Mouse (Mus musculus) limb, embryonic 12.5 days (tissue): ENCODE measurements around the gene Sh3glb1. TPM values are rescaled to one million over a fixed set of nuclear protein-coding genes. Genes with fewer than 3 reads are reported as not detected.

Source experiments
- ATAC-seq: fragments of 200-750 bp; cut with Nextera tagmentation; 2 replicates; pipeline ENCODE4 v1.8.0; 2017; ENCODE audit warnings: low read depth, moderate TSS enrichment; ENCODE audit not compliant: insufficient number of reproducible peaks, insufficient read depth, low FRiP score, low TSS enrichment
- H3K27ac ChIP-seq: fragments of 300-500 bp; sonication (generic); 2 replicates; pipeline ENCODE4 v1.5.1; 2016; ENCODE audit warnings: mild to moderate bottlenecking, moderate library complexity
- H3K27me3 ChIP-seq: fragments of 300-500 bp; sonication (generic); 2 replicates; pipeline ENCODE4 v1.6.1; 2016; ENCODE audit warnings: mild to moderate bottlenecking, moderate library complexity
- H3K36me3 ChIP-seq: fragments of 300-500 bp; sonication (generic); 2 replicates; pipeline ENCODE4 v1.6.1; 2016; ENCODE audit warnings: mild to moderate bottlenecking, moderate library complexity
- H3K4me1 ChIP-seq: fragments of 300-500 bp; sonication (generic); replicated peaks from 2 replicates; pipeline ENCODE4 v1.6.1; 2016
- H3K4me2 ChIP-seq: fragments of 300-500 bp; sonication (generic); 2 replicates; pipeline ENCODE4 v1.6.1; 2016; ENCODE audit warnings: mild to moderate bottlenecking, moderate library complexity
- H3K4me3 ChIP-seq: fragments of 300-500 bp; sonication (generic); replicated peaks from 2 replicates; pipeline ENCODE4 v1.5.1; 2016; ENCODE audit warnings: mild to moderate bottlenecking
- H3K9ac ChIP-seq: fragments of 300-500 bp; sonication (generic); replicated peaks from 2 replicates; pipeline ENCODE4 v1.6.1; 2016; ENCODE audit warnings: mild to moderate bottlenecking, moderate library complexity
- H3K9me3 ChIP-seq: fragments of 300-500 bp; sonication (generic); 2 replicates; pipeline ENCODE4 v1.6.1; 2016; ENCODE audit warnings: mild to moderate bottlenecking, moderate library complexity
- WGBS: fragments of 180-500 bp; shearing (Covaris S2); methylation state at CpG from one replicate; pipeline ENCODE4 v1.1.7; 2016; 5-methylcytosine and 5-hydroxymethylcytosine counted together
- polyA plus RNA-seq: library from polyadenylated mRNA; unstranded; fragments of >200 nt; fragmentation: Nextera tagmentation; extraction: Ambion mirVana; gene quantifications from 2 replicates; pipeline ENCODE4 v1.2.1, GENCODE M21; 2016

Sh3glb1 gene
- polyA plus RNA-seq, 1 experiment from 2014 or later: 101 TPM

DNA sequence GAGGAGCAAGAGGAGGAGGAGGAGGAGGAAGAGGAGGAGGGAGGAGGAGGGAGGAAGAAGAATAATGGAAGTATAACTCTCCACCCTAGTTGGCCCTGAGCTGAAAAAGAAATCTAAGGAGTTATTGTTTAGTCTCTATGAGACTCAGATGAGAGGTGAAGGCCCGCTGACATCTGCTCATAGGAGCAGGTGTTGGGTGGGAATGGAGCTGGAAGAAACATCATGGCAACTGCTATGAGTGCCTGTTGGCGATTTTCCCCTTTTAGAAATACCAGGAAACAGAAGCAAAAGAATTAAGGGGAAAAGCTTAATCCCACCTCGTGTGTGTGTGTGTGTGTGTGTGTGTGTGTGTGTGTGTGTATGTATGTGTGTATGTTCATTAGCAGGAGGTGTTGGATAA is 80.7 kb downstream of the Sh3glb1 start:
- no peak for ATAC-seq
- H3K9me3 ChIP-seq: no peaks in the 10 kb centered on the region
- H3K4me1 ChIP-seq: peaks cover 11% of the 10 kb centered on the region
- H3K4me3 ChIP-seq: no peak overlapping the region
- H3K36me3 ChIP-seq: no peaks in the 10 kb centered on the region
- H3K4me2 ChIP-seq: no peak overlapping the region
- H3K9ac ChIP-seq: no peak overlapping the region
- 0 out of 2 replicates have a peak, but pooled peaks cover 3% of the 10 kb centered on the region for H3K27me3 ChIP-seq
- 70% methylated on average over 3 of the region's 3 CpGs for WGBS
- no peak overlapping the region for H3K27ac ChIP-seq

GRCm38 (mm10) chr3:144638110-144638509 is 82.0 kb downstream of the Sh3glb1 start:
- H3K4me1 ChIP-seq: peaks cover 3% of the 10 kb centered on the region; the same call in 1 of the 2 replicates
- H3K9ac ChIP-seq: no peak overlapping the region
- no peaks in the 10 kb centered on the region for H3K36me3 ChIP-seq
- no peak overlapping the region for H3K27ac ChIP-seq
- H3K9me3 ChIP-seq: no peaks in the 10 kb centered on the region
- H3K27me3 ChIP-seq: 0 out of 2 replicates have a peak, but pooled peaks cover 3% of the 10 kb centered on the region
- no peak overlapping the region for H3K4me2 ChIP-seq
- ATAC-seq: no peak
- 78% methylated on average over 4 of the region's 4 CpGs for WGBS
- no peak overlapping the region for H3K4me3 ChIP-seq

DNA sequence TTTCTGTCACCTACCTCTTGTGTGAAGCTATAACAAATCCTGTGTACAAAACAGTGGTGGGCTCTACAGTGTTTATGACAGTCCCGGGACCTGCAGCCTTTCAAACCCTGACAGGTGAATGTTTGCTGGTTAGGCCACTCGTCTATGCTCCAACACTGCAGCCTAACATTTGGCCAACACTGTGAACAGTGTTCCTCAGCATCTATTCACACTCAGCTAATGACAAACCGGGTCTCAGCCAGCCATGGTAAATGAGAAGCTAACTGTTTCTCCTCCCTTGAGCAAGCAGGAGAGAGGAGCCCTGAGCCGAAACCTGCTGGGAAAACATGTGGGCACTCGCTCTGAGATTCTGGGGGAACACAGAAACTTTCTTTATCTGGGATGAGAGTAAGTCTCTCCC is 84.9 kb downstream of the Sh3glb1 start:
- 84% methylated on average over 5 of the region's 5 CpGs for WGBS
- Histone ChIP-seq H3K4me1 (no peaks in the 10 kb centered on the region), H3K4me3 (no peak overlapping the region)

More for the DNA sequence above, 84.9 kb downstream of the Sh3glb1 start:
- H3K27ac ChIP-seq: no peak overlapping the region
- ATAC-seq: no peak
- no peaks in the 10 kb centered on the region for H3K36me3 ChIP-seq
- H3K9me3 ChIP-seq: no peaks in the 10 kb centered on the region
- 0 out of 2 replicates have a peak, but pooled peaks cover 3% of the 10 kb centered on the region for H3K27me3 ChIP-seq
- no peak overlapping the region for H3K4me2 ChIP-seq
- no peak overlapping the region for H3K9ac ChIP-seq

Other genes with a start within 250 kb of the Sh3glb1 start
- 20.8 and 21.4 TPM in 2 replicates for gene Hs2st1, start 150.2 kb downstream of the Sh3glb1 start, polyA plus RNA-seq
- gene Selenof, start 150.0 kb downstream of the Sh3glb1 start, polyA plus RNA-seq: 491 and 495 TPM in 2 replicates
- 0.15 and 0.20 TPM in 2 replicates for gene Clca3a1, start 40.6 kb upstream of the Sh3glb1 start, polyA plus RNA-seq
- not detected in 2 replicates for gene Clca3a2, start 99.2 kb upstream of the Sh3glb1 start, polyA plus RNA-seq
- gene Clca3b, start 129.0 kb upstream of the Sh3glb1 start, polyA plus RNA-seq: not detected in 2 replicates
- gene Clca4b, start 212.2 kb upstream of the Sh3glb1 start, polyA plus RNA-seq: not detected in 2 replicates